Mouse (Mus musculus): Measurements from ENCODE around the gene Kcnj9. TPM values are rescaled to one million over a fixed set of nuclear protein-coding genes. Genes with fewer than 3 reads are reported as not detected.

The Kcnj9 gene
- polyA plus RNA-seq (2014; fragmentation: Nextera tagmentation; extraction: Ambion mirVana): 1.7 and 2.1 TPM in 2 replicates

GRCm38 (mm10) chr1:172329131-172329530, at the start of gene Kcnj9:
Gene Kcnj9, minus strand, starts transcription at chr1:172329318.
- ATAC-seq (ENCODE audit: low FRiP score) (peak; percentile 85), DNase-seq (ENCODE audit: low spot score) (peak; percentile 81)
- peaks cover 8% of the 10 kb centered on the region; the same call in 1 of the 2 replicates for H3K27me3 ChIP-seq (ENCODE audit: control insufficient read depth, insufficient read depth, low read length)
- H3K4me1 ChIP-seq (replicated peaks; ENCODE audit: control insufficient read depth, insufficient read depth, low read length): peaks cover 7% of the 10 kb centered on the region
- peak within 1 kb of the TSS; percentile 27 for H3K4me3 ChIP-seq (replicated peaks; ENCODE audit: low read length)
- no peaks in the 10 kb centered on the region for H3K36me3 ChIP-seq (replicated peaks; ENCODE audit: control insufficient read depth, insufficient read depth)
- H3K9ac ChIP-seq: peak within 1 kb of the TSS; percentile 53
- 11% methylated on average over 9 of the region's 9 CpGs for WGBS
- peak within 1 kb of the TSS; percentile 63 for H3K27ac ChIP-seq
- no peaks in the 10 kb centered on the region for H3K9me3 ChIP-seq (ENCODE audit: control insufficient read depth, low read length)
- H3K4me2 ChIP-seq (replicated peaks): peak within 1 kb of the TSS; percentile 53

- DNase-seq (ENCODE audit: low spot score): no peak
- 3% methylated on average over 62 of the region's 62 CpGs for WGBS
Measured at GRCm38 (mm10) chr1:172376758-172377458, 47.8 kb upstream of the Kcnj9 start.

GRCm38 (mm10) chr1:172376198-172376667, 47.1 kb upstream of the Kcnj9 start, which contains the start of gene Pigm:
Gene Pigm, plus strand, starts transcription at chr1:172376546.
- WGBS: under 1% methylated on average over 33 of the region's 39 CpGs
- H3K9me3 ChIP-seq (ENCODE audit: control insufficient read depth, low read length): no peaks in the 10 kb centered on the region

More at GRCm38 (mm10) chr1:172376758-172377458, 47.8 kb upstream of the Kcnj9 start:
- Histone ChIP-seq H3K9ac (peak overlapping the region; percentile 79), H3K27ac (peak overlapping the region; percentile 69), H3K4me2 (replicated peaks) (peak overlapping the region; percentile 97), H3K4me1 (replicated peaks; ENCODE audit: control insufficient read depth, insufficient read depth, low read length) (peaks cover 34% of the 10 kb centered on the region), H3K9me3 (ENCODE audit: control insufficient read depth, low read length) (no peaks in the 10 kb centered on the region), H3K36me3 (replicated peaks; ENCODE audit: control insufficient read depth, insufficient read depth) (peaks cover 21% of the 10 kb centered on the region), H3K27me3 (ENCODE audit: control insufficient read depth, insufficient read depth, low read length) (no peaks in the 10 kb centered on the region), H3K4me3 (replicated peaks; ENCODE audit: low read length) (peak overlapping the region; percentile 93)
- ATAC-seq (ENCODE audit: low FRiP score): 0 out of 2 replicates have a peak, but pooled peaks have one; percentile 4

DNA sequence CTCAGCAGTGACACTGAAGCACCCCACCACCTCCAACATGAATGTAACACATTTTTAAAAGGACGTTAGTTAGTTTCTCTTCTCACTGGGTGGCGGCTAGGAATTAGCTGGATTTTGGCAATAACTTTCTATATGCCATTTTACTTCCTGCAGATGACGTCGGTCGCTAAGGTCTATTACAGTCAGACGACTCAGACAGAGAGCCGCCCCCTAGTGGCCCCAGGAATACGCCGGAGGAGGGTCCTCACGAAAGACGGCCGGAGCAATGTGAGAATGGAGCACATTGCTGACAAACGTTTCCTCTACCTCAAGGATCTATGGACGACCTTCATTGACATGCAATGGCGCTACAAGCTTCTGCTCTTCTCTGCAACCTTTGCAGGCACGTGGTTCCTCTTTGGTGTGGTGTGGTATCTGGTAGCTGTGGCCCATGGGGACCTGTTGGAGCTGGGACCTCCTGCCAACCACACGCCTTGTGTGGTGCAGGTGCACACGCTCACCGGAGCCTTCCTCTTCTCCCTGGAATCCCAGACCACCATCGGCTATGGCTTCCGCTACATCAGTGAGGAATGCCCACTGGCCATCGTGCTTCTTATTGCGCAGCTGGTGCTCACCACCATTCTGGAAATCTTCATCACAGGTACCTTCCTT, 39.8 kb upstream of the Kcnj9 start:
- H3K36me3 ChIP-seq (replicated peaks; ENCODE audit: control insufficient read depth, insufficient read depth): no peaks in the 10 kb centered on the region
- H3K4me3 ChIP-seq (replicated peaks; ENCODE audit: low read length): no peak overlapping the region
- 30% methylated on average over 23 of the region's 23 CpGs for WGBS
- ATAC-seq (ENCODE audit: low FRiP score): peak; percentile 51; the same call in 1 of the 2 replicates
- no peak overlapping the region for H3K27ac ChIP-seq
- H3K4me2 ChIP-seq (replicated peaks): peak overlapping the region; percentile 31
- H3K9me3 ChIP-seq (ENCODE audit: control insufficient read depth, low read length): no peaks in the 10 kb centered on the region
- no peaks in the 10 kb centered on the region for H3K4me1 ChIP-seq (replicated peaks; ENCODE audit: control insufficient read depth, insufficient read depth, low read length)
- no peaks in the 10 kb centered on the region for H3K27me3 ChIP-seq (ENCODE audit: control insufficient read depth, insufficient read depth, low read length)
- DNase-seq (ENCODE audit: low spot score): peak; percentile 61
- no peak overlapping the region for H3K9ac ChIP-seq

More at GRCm38 (mm10) chr1:172376198-172376667, 47.1 kb upstream of the Kcnj9 start, which contains the start of gene Pigm:
- Histone ChIP-seq H3K27me3 (ENCODE audit: control insufficient read depth, insufficient read depth, low read length) (no peaks in the 10 kb centered on the region), H3K36me3 (replicated peaks; ENCODE audit: control insufficient read depth, insufficient read depth) (peaks cover 15% of the 10 kb centered on the region), H3K4me3 (replicated peaks; ENCODE audit: low read length) (peak within 1 kb of the TSS; percentile 93), H3K4me2 (replicated peaks) (peak within 1 kb of the TSS; percentile 97), H3K9ac (peak within 1 kb of the TSS; percentile 79), H3K4me1 (replicated peaks; ENCODE audit: control insufficient read depth, insufficient read depth, low read length) (peaks cover 34% of the 10 kb centered on the region), H3K27ac (peak within 1 kb of the TSS; percentile 75)
- ATAC-seq (ENCODE audit: low FRiP score) (peak; percentile 99), DNase-seq (ENCODE audit: low spot score) (peak; percentile 98)

DNA sequence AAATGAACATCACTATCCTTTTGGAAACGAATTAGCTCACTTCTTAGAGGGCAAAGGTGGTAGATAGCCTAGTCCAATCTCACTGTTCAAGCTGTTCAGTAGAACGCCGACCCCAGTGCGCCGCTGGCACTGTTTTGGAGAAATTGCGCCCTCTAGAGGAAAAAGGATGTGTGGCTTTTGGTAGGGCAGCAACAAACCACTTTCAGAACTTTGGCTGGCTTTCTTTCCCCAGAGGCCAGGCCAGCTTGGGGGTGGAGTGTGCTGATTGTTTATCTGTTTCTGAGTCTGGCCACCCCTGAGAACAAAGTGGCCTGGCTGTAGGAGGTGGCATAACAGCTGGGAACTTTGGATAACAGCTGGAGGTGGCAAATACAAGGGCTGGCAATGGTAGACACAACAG, 35.6 kb upstream of the Kcnj9 start:
- Histone ChIP-seq H3K4me1 (replicated peaks; ENCODE audit: control insufficient read depth, insufficient read depth, low read length) (no peaks in the 10 kb centered on the region), H3K9ac (no peak overlapping the region), H3K36me3 (replicated peaks; ENCODE audit: control insufficient read depth, insufficient read depth) (no peaks in the 10 kb centered on the region), H3K4me2 (replicated peaks) (no peak overlapping the region), H3K4me3 (replicated peaks; ENCODE audit: low read length) (no peak overlapping the region), H3K27ac (no peak overlapping the region), H3K27me3 (ENCODE audit: control insufficient read depth, insufficient read depth, low read length) (no peaks in the 10 kb centered on the region), H3K9me3 (ENCODE audit: control insufficient read depth, low read length) (no peaks in the 10 kb centered on the region)
- peak; percentile 29; the same call in 1 of the 2 replicates for ATAC-seq (ENCODE audit: low FRiP score)
- 14% methylated on average over 6 of the region's 6 CpGs for WGBS
- DNase-seq (ENCODE audit: low spot score): peak; percentile 73

DNA sequence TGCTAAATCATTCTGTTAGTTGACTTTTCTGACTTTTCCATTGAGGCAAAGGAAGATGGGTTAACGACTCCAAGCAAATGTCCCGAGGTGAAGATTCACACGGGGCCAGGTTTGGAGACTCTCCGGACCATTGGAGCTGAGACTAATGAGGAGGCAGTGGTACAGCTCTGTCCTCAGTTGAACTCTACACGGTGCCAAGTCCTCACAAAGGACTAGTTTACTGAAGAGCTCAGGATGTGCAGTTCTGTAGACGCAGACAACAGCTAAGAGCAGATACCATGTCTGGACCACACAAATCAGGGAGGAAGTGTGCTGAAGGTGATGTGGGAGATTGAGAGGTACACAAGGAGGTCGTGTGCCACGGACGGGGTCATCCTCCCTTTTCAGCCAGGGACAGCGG, 29.2 kb upstream of the Kcnj9 start:
- peaks cover 4% of the 10 kb centered on the region; the same call in 1 of the 2 replicates for H3K4me1 ChIP-seq (replicated peaks; ENCODE audit: control insufficient read depth, insufficient read depth, low read length)
- DNase-seq (ENCODE audit: low spot score) (no peak), ATAC-seq (ENCODE audit: low FRiP score) (no peak)
- no peak overlapping the region for H3K27ac ChIP-seq
- H3K9ac ChIP-seq: no peak overlapping the region
- no peaks in the 10 kb centered on the region for H3K36me3 ChIP-seq (replicated peaks; ENCODE audit: control insufficient read depth, insufficient read depth)
- no peaks in the 10 kb centered on the region for H3K27me3 ChIP-seq (ENCODE audit: control insufficient read depth, insufficient read depth, low read length)
- no peak overlapping the region for H3K4me3 ChIP-seq (replicated peaks; ENCODE audit: low read length)
- H3K4me2 ChIP-seq (replicated peaks): no peak overlapping the region
- no peaks in the 10 kb centered on the region for H3K9me3 ChIP-seq (ENCODE audit: control insufficient read depth, low read length)
- WGBS: 56% methylated on average over 10 of the region's 10 CpGs

GRCm38 (mm10) chr1:172357550-172357949, 28.4 kb upstream of the Kcnj9 start:
- DNase-seq (ENCODE audit: low spot score): peak; percentile 67
- H3K36me3 ChIP-seq (replicated peaks; ENCODE audit: control insufficient read depth, insufficient read depth): no peaks in the 10 kb centered on the region
- H3K27me3 ChIP-seq (ENCODE audit: control insufficient read depth, insufficient read depth, low read length): no peaks in the 10 kb centered on the region
- peak; percentile 62; the same call in 1 of the 2 replicates for ATAC-seq (ENCODE audit: low FRiP score)
- no peaks in the 10 kb centered on the region for H3K9me3 ChIP-seq (ENCODE audit: control insufficient read depth, low read length)
- H3K27ac ChIP-seq: no peak overlapping the region
- no peak overlapping the region for H3K9ac ChIP-seq
- no peak overlapping the region for H3K4me2 ChIP-seq (replicated peaks)
- H3K4me1 ChIP-seq (replicated peaks; ENCODE audit: control insufficient read depth, insufficient read depth, low read length): peaks cover 4% of the 10 kb centered on the region; the same call in 1 of the 2 replicates
- 4% methylated on average over 1 of the region's 1 CpGs for WGBS
- H3K4me3 ChIP-seq (replicated peaks; ENCODE audit: low read length): no peak overlapping the region

GRCm38 (mm10) chr1:172355336-172355735, 26.2 kb upstream of the Kcnj9 start:
- H3K4me2 ChIP-seq (replicated peaks): no peak overlapping the region
- H3K9me3 ChIP-seq (ENCODE audit: control insufficient read depth, low read length): no peaks in the 10 kb centered on the region
- no peak overlapping the region for H3K4me3 ChIP-seq (replicated peaks; ENCODE audit: low read length)
- 23% methylated on average over 3 of the region's 3 CpGs for WGBS
- DNase-seq (ENCODE audit: low spot score) (no peak), ATAC-seq (ENCODE audit: low FRiP score) (peak; percentile 34; the same call in 1 of the 2 replicates)
- peaks cover 10% of the 10 kb centered on the region for H3K4me1 ChIP-seq (replicated peaks; ENCODE audit: control insufficient read depth, insufficient read depth, low read length)
- H3K27ac ChIP-seq: 0 out of 2 replicates have a peak overlapping the region, but pooled peaks have one; percentile 2
- no peak overlapping the region for H3K9ac ChIP-seq
- no peaks in the 10 kb centered on the region for H3K36me3 ChIP-seq (replicated peaks; ENCODE audit: control insufficient read depth, insufficient read depth)
- no peaks in the 10 kb centered on the region for H3K27me3 ChIP-seq (ENCODE audit: control insufficient read depth, insufficient read depth, low read length)

DNA sequence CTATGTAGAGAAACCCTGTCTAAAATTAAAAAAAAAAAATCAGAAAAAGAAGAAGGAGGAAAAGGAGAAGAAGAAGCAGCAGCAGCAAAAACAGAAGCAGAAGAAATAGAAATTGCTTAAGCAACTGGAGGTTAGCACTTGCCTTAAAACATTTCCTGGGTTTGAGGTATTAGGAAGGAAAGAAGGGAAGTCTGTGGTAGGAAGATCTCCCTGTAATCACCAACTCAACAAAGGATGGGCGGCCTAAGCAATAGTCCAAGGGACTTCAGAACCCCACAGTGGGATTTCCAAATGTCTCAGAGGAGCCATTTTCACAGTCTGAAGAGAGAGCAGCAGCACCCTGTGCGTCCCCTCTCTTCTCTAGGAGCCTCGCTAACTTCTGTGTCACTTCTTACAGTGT, 23.3 kb upstream of the Kcnj9 start:
- ATAC-seq (ENCODE audit: low FRiP score) (no peak), DNase-seq (ENCODE audit: low spot score) (no peak)
- Histone ChIP-seq H3K9me3 (ENCODE audit: control insufficient read depth, low read length) (no peaks in the 10 kb centered on the region), H3K4me3 (replicated peaks; ENCODE audit: low read length) (no peak overlapping the region), H3K36me3 (replicated peaks; ENCODE audit: control insufficient read depth, insufficient read depth) (no peaks in the 10 kb centered on the region), H3K27me3 (ENCODE audit: control insufficient read depth, insufficient read depth, low read length) (no peaks in the 10 kb centered on the region), H3K9ac (no peak overlapping the region), H3K27ac (no peak overlapping the region), H3K4me1 (replicated peaks; ENCODE audit: control insufficient read depth, insufficient read depth, low read length) (peaks cover 22% of the 10 kb centered on the region), H3K4me2 (replicated peaks) (no peak overlapping the region)
- WGBS: 90% methylated on average over 3 of the region's 3 CpGs

All from hindbrain, embryonic 14.5 days (tissue).